Mouse (Mus musculus) heart, postnatal 10 days (tissue): ENCODE data around the gene Foxr1. TPM values are rescaled to one million over a fixed set of nuclear protein-coding genes. Genes with fewer than 3 reads are reported as not detected.

Experiments used
- DNase-seq, 2 experiments: peaks; one replicate each; pipeline ENCODE4 v3.0.0; 2021
- intact Hi-C: fragments of 180-260 bp; cut with DNase I; formaldehyde crosslinking; loops from one replicate; pipeline ENCODE4 v1.15.1; 2025
- total RNA-seq, 2 experiments: library from RNA; stranded (reverse); gene quantifications; 2 replicates each; pipeline ENCODE4 v1.2.3; 2021

The Foxr1 gene
- not detected for total RNA-seq

- intact Hi-C loops: no loop called here
- DNase-seq: no peak
Observed at GRCm38 (mm10) chr9:44440961-44441360, at the start of gene Foxr1. Gene Foxr1 (minus strand): TSS chr9:44441136.

GRCm38 (mm10) chr9:44490086-44490967 is 49.4 kb upstream of the Foxr1 start:
- peak; percentile 60 to 66 for DNase-seq
- intact Hi-C loops: no loop called here

GRCm38 (mm10) chr9:44489651-44490085 is 48.7 kb upstream of the Foxr1 start:
- DNase-seq: peak; percentile 71 to 76
- intact Hi-C loops: no loop called here

GRCm38 (mm10) chr9:44488855-44489381 is 48.0 kb upstream of the Foxr1 start:
- DNase-seq: peak; percentile 86 to 87
- intact Hi-C loops: no loop called here

GRCm38 (mm10) chr9:44488416-44488815 is 47.5 kb upstream of the Foxr1 start:
- intact Hi-C loops: no loop called here
- peak; percentile 53 to 57 for DNase-seq

GRCm38 (mm10) chr9:44487441-44487840 is 46.5 kb upstream of the Foxr1 start:
- intact Hi-C loops: no loop called here

GRCm38 (mm10) chr9:44486741-44487421 is 45.9 kb upstream of the Foxr1 start:
- peak; percentile 74 to 75 for DNase-seq
- intact Hi-C loops: no loop called here

More at GRCm38 (mm10) chr9:44487441-44487840, 46.5 kb upstream of the Foxr1 start:
- DNase-seq: peak; percentile 92 to 95

GRCm38 (mm10) chr9:44486335-44486734 is 45.4 kb upstream of the Foxr1 start:
- intact Hi-C loops: no loop called here
- DNase-seq: peak; percentile 65 to 70

GRCm38 (mm10) chr9:44485516-44486161 is 44.7 kb upstream of the Foxr1 start:
- intact Hi-C loops: no loop called here
- DNase-seq: peak in 1 of 2 experiments; percentile 30

- intact Hi-C loops: no loop called here
Observed at GRCm38 (mm10) chr9:44485105-44485515, 44.2 kb upstream of the Foxr1 start.

GRCm38 (mm10) chr9:44484311-44485104 is 43.6 kb upstream of the Foxr1 start:
- intact Hi-C loops: no loop called here
- DNase-seq: peak in 1 of 2 experiments; percentile 47

More at GRCm38 (mm10) chr9:44485105-44485515, 44.2 kb upstream of the Foxr1 start:
- DNase-seq: no peak

GRCm38 (mm10) chr9:44483510-44484044 is 42.6 kb upstream of the Foxr1 start:
- DNase-seq: peak; percentile 73 to 83
- intact Hi-C loops: no loop called here

- intact Hi-C loops: no loop called here
- DNase-seq: peak; percentile 60 to 61
Observed at GRCm38 (mm10) chr9:44483041-44483509, 42.1 kb upstream of the Foxr1 start.

GRCm38 (mm10) chr9:44482552-44482951 is 41.6 kb upstream of the Foxr1 start, which contains the start of gene Bcl9l:
Gene Bcl9l (plus strand): TSS chr9:44482825.
- DNase-seq: peak; percentile 96 to 97
- intact Hi-C loops: loop anchor here (1.0 kb wide), 1 partner anchor 19 kb away; no protein-coding TSS in a partner anchor

- intact Hi-C loops: loop anchor here (1.0 kb wide), 1 partner anchor 19 kb away; no protein-coding TSS in a partner anchor
- no peak for DNase-seq
Observed at GRCm38 (mm10) chr9:44482112-44482511, 41.2 kb upstream of the Foxr1 start.

GRCm38 (mm10) chr9:44479628-44480428 is 38.9 kb upstream of the Foxr1 start:
- intact Hi-C loops: loop anchor here (2.0 kb wide), 1 partner anchor 173 kb away; no protein-coding TSS in a partner anchor
- peak; percentile 93 for DNase-seq

GRCm38 (mm10) chr9:44478959-44479605 is 38.1 kb upstream of the Foxr1 start:
- DNase-seq: peak; percentile 89 to 91
- intact Hi-C loops: loop anchor here (2.0 kb wide), 1 partner anchor 174 kb away; no protein-coding TSS in a partner anchor
